Mouse (Mus musculus) adrenal gland, adult 18-20 months (tissue): ENCODE measurements around the gene Gm5134. TPM values are rescaled to one million over a fixed set of nuclear protein-coding genes. Genes with fewer than 3 reads are reported as not detected.
"Not testable (repeated sequence)": the region's sequence is repeated elsewhere in the genome, so short reads cannot be mapped to it uniquely, and the experiment has no call there.

Experiments used
- DNase-seq, 2 experiments: peaks; one replicate each; pipeline ENCODE4 v3.0.0; 2021 to 2022; ENCODE audit warnings: low spot score in 2 of 2
- total RNA-seq, 2 experiments: library from RNA; stranded (reverse); gene quantifications; 1 replicate in 1 of 2; 2 replicates in 1 of 2; pipeline ENCODE4 v1.2.3; 2021

Gene Gm5134
- total RNA-seq, 2 experiments from 2014 or later, result not detected

DNA sequence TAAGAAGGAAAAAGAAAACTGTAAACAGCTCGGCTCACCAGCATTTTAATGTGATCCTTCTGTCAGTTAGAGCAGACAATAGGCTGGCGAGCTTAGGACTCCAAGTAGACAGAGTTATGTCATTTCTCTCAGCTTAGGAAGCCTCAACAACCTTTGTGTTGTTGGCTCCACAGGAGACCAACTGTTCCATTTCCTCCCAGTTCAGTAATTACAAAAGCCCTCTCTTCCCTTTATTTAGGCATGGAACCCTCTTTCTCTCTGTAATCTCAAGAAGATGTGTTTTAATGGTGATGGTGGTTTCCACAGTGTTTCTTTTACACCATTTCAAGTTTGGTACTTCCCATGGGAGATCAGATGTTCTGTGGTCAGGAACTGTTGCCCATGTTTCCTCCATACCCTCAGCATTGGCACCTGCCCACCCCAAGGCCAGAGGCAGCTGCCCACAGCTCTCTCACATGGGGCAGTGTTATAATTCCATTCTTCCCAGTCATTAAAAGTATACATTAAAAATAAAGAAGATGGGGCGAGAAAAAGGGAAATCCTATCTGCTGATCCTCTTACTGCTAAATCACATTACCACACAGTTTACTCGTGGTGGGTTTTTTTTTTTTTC is 36.2 kb downstream of the Gm5134 start:
- DNase-seq, result no peak

GRCm38 (mm10) chr10:75993616-75994240 is 39.4 kb downstream of the Gm5134 start:
- DNase-seq, result no peak

DNA sequence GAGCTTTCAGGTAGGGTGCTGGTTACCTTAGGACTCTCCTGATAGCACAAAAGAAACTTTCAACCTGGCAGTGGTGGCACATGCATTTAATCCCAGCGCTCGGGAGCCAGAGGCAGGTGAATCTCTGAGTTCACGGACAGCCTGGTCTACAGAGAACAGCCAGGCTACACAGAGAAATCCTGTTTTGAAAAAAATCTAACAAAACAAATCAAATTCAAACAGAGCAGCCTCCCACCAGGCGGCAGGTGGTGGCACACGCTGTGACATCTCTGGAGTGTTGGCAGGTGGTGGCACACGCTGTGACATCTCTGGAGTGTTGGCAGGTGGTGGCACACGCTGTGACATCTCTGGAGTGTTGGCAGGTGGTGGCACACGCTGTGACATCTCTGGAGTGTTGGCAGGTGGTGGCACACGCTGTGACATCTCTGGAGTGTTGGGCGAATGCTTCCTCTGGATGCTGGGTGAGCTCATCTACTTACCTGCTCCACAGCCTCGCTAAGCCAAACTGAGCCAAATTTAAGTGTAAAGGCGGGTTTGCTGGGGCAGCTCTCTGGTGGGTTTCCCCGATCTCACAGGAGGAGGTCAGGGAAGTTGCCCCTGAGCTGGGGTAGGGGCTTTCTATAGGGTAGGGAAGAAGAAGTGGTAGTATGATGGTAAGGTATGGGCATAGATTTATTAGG is 40.4 kb downstream of the Gm5134 start:
- not testable (repeated sequence) for DNase-seq

DNA sequence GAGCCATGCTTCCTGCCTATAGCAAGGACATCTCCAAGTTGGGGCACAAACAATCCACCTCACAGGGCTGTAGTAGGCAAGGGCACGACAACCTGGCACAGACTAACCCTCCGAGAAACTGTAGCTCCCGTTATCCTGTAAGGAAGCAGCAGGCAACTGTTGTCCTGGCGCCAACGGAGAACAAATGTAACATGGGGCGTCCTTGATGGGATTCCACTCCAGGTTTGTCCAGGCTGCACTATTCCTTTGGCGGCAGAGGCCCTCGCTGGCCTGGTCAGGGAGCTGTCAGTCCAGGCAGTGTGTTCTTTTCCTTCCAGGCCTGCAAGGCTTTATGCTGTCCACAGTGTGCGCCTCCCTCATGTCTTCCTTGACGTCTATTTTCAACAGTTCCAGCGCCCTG is 41.1 kb downstream of the Gm5134 start:
- no peak for DNase-seq

GRCm38 (mm10) chr10:75996315-75996714 is 42.0 kb downstream of the Gm5134 start:
- DNase-seq, result no peak

GRCm38 (mm10) chr10:76001160-76001559 is 46.8 kb downstream of the Gm5134 start:
- no peak for DNase-seq

DNA sequence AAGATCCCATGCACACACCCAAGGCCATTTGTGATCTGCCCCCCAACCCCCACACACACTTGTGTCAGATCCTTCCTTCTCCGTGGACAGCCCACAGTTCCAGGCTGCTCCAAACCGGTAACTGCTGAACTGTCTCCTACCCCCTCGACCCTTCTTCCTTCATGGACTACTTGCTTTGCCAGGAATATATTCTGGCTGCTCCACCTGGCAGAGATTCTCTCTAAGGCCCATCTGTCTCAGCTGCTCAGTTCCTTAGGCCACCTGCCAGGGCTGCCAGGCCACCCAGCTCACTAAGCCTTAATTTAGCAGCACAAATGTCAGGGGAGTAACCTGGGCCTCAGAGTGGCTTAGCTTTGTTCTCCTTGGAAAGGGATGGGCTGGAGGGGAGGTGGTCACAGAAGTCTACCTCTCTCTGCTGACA is 47.8 kb downstream of the Gm5134 start:
- peak in 1 of 2 experiments; percentile 5 for DNase-seq

DNA sequence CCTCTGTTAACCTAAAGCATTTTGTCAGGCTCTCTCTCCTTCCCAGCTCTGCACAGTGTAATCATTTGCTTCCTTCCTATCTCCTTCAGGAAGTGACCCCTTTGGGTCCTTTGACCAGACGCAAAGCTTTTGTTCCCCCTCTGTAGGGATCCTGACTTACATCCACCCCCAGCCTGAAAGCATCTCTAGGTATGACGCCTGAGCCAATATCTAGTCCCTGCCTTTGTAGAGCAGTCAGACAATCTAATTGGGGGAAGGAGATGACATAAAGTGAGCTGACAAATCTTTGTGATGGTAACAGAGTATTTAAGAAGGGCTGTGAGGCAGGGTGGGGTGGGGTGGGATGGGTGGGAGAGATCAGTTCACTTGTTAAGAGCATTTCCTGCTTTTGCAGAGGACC is 48.3 kb downstream of the Gm5134 start:
- DNase-seq, result no peak

GRCm38 (mm10) chr10:76003221-76003620 is 48.9 kb downstream of the Gm5134 start:
- DNase-seq, result no peak

GRCm38 (mm10) chr10:76006385-76006784 is 52.1 kb downstream of the Gm5134 start:
- DNase-seq, result no peak

GRCm38 (mm10) chr10:76009812-76010211 is 55.5 kb downstream of the Gm5134 start:
- DNase-seq, result no peak

DNA sequence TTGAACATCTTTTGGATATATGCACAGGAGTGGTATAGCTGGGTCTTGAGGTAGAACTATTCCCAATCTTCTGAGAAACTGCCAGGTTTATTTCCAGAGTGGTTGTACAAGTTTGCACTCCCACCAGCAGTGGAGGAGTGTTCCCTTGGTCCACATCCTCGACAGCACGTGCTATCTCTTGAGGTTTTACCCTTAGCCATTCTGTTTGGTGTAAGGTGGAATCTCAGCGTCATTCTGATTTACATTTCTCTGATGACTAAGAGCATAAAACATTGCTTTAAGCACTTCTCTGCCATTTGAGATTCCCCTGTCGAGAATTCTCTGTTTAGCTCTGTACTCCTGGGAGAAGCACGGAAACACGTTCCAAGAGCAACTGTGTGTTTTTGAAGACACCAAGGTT is 58.6 kb downstream of the Gm5134 start:
- no peak for DNase-seq

DNA sequence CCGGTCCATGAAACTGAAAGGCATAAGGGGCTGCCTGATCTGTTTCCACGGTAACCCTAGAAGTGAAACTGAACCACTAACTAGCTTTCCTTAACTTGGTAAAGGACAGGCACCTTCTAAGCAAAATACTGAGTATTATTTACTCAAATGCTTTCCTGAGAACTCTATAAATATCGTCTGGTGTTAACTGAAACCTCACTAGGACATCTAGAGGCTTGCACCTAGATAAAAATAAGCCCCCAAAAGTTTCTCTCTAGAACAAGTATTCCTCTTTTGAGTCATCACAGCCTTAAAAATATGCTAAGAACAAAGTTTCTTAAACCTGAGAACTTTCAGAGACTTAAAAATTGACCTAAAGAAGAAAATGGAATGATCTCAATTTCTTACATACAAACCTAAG is 62.6 kb downstream of the Gm5134 start:
- no peak for DNase-seq

GRCm38 (mm10) chr10:76021728-76022127 is 67.4 kb downstream of the Gm5134 start:
- DNase-seq, result no peak

- DNase-seq, result no peak
Measured at GRCm38 (mm10) chr10:76023921-76024320, 69.6 kb downstream of the Gm5134 start.

DNA sequence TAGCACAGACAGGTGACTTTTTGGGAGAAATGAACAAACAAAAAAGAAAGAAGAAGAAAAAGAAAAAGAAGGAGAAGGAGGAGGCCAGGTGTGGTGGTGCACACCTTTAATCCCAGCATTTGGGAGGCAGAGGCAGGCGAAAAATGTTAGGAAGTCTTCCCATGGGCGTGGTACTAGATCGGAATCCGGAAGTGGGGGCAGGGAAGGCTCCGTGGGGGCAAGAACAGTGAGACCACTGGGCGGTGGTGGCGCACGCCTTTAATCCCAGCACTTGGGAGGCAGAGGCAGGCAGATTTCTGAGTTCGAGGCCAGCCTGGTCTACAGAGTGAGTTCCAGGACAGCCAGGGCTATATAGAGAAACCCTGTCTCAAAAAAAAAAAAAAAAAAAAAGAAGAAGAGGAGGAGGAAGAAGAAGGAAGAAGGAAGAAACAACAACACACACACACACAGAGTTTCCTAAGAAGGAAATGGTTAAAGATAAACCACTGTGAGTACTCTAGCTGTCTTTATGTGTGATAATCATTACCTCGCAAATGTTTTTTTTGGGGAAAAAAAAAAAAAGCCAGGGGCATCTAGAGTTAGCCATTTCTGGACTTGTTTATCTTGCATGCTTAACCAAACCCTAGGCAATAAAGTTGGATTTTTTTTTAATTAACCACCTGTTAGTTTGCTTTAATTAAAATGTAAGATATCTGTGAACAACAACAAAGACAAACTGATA is 71.3 kb downstream of the Gm5134 start:
- no peak for DNase-seq

- DNase-seq, result no peak
Measured at GRCm38 (mm10) chr10:76027127-76028015, 73.1 kb downstream of the Gm5134 start.

DNA sequence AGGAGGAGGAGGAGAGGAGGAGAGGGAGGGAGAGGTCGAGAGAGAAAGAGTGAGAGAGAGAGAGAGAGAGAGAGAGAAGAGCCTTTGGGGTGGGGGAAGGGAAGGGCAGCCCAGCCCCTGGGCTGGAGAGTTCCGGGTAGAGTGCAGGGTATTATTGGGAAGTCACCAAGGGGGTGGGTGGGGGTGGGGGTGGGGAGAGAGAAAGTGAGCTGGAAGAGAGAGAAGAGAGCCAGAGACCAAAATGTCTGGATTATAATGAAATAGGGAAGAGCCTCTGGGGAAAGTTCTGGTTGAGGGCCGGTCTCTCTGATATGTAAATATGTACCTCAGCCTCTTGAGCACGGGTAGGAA is 73.7 kb downstream of the Gm5134 start:
- DNase-seq, result no peak

GRCm38 (mm10) chr10:76028396-76028795 is 74.1 kb downstream of the Gm5134 start:
- DNase-seq, result no peak

DNA sequence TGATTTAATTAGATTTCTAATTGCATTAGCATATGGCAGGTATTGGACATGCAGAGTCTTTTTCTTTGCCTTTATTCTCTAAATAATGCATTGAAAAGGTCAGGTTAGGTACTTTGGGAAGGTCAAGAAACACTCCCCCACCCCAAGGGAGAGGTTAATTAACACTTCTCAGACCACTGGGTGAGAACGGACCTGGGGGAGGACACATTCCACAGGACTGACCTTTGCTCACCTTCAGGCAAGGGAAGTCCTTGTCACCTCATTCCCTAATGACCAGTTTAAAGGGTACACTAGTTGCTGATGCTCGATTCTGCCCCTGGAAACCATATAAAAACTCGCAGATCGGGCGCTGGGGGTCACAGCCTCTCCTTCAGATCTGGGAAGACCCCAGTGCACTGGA is 75.0 kb downstream of the Gm5134 start:
- DNase-seq, result no peak

DNA sequence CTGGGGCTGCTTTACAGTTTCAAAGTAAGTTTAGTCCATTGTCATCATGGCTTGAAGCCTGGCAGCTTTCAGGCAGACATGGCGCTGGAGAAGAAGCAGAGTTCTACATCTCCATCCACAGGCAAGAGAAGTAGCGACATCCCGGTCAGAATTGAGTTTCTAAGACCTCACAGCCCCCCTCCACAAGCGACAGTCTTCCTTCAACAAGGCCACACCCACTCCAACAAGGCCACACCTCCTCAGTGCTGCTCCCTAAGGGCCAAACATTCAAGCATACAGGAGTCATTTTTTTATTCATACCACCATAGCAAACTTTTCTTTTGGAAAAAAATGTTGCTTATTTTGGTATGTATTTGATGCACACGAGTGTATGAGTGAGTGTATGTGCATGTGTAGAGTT is 76.2 kb downstream of the Gm5134 start:
- no peak for DNase-seq
